Mouse (Mus musculus) hindbrain, embryonic 10.5 days (tissue): ENCODE data around the gene Cmtm6. TPM values are rescaled to one million over a fixed set of nuclear protein-coding genes. Genes with fewer than 3 reads are reported as not detected.
"Not testable (repeated sequence)": the region's sequence is repeated elsewhere in the genome, so short reads cannot be mapped to it uniquely, and the experiment has no call there.

Experiments
- DNase-seq: peaks from one replicate; pipeline ENCODE4 v3.0.0-alpha.2; 2017; ENCODE audit warnings: low spot score
- H3K27ac ChIP-seq: fragments of 300-500 bp; sonication (generic); 2 replicates; pipeline ENCODE4 v1.5.1; 2016; ENCODE audit warnings: mild to moderate bottlenecking, moderate library complexity
- H3K27me3 ChIP-seq: fragments of 300-500 bp; sonication (generic); 2 replicates; pipeline ENCODE4 v1.6.1; 2016; ENCODE audit warnings: mild to moderate bottlenecking; ENCODE audit not compliant: poor library complexity, insufficient read depth, severe bottlenecking
- H3K36me3 ChIP-seq: fragments of 300-500 bp; sonication (generic); 2 replicates; pipeline ENCODE4 v1.6.1; 2016; ENCODE audit warnings: mild to moderate bottlenecking, moderate library complexity
- H3K4me1 ChIP-seq: fragments of 300-500 bp; sonication (generic); replicated peaks from 2 replicates; pipeline ENCODE4 v1.6.1; 2016; ENCODE audit warnings: mild to moderate bottlenecking
- H3K4me3 ChIP-seq: fragments of 300-500 bp; sonication (generic); 2 replicates; pipeline ENCODE4 v1.5.1; 2016; ENCODE audit warnings: mild to moderate bottlenecking, moderate library complexity
- H3K9me3 ChIP-seq: fragments of 300-500 bp; sonication (generic); 2 replicates; pipeline ENCODE4 v1.6.1; 2016; ENCODE audit warnings: mild to moderate bottlenecking, moderate library complexity
- WGBS: fragments of 180-500 bp; shearing (Covaris S2); methylation state at CpG from one replicate; pipeline ENCODE4 v1.1.7; 2016; 5-methylcytosine and 5-hydroxymethylcytosine counted together
- polyA plus RNA-seq: library from polyadenylated mRNA; unstranded; fragments of >200 nt; fragmentation: Nextera tagmentation; extraction: Ambion mirVana; gene quantifications from 2 replicates; pipeline ENCODE4 v1.2.1, GENCODE M21; 2016

The Cmtm6 gene
- polyA plus RNA-seq, 1 experiment from 2014 or later: 23.8 TPM

GRCm38 (mm10) chr9:114699882-114700665 lies 30.8 kb upstream of the Cmtm6 start:
- H3K27me3 ChIP-seq: no peaks in the 10 kb centered on the region
- WGBS: 92% methylated on average over 15 of the region's 16 CpGs
- no peak overlapping the region for H3K4me3 ChIP-seq
- H3K9me3 ChIP-seq: no peaks in the 10 kb centered on the region
- H3K36me3 ChIP-seq: peaks cover 68% of the 10 kb centered on the region
- H3K27ac ChIP-seq: no peak overlapping the region
- H3K4me1 ChIP-seq: no peaks in the 10 kb centered on the region
- no peak for DNase-seq

- Histone ChIP-seq H3K4me1 (no peaks in the 10 kb centered on the region), H3K27me3 (no peaks in the 10 kb centered on the region), H3K27ac (no peak overlapping the region), H3K36me3 (peaks cover 72% of the 10 kb centered on the region), H3K9me3 (peaks cover 7% of the 10 kb centered on the region; the same call in 1 of the 2 replicates), H3K4me3 (no peak overlapping the region)
- no peak for DNase-seq
- WGBS: 89% methylated on average over 2 of the region's 2 CpGs
Observed at GRCm38 (mm10) chr9:114701031-114701430, 29.9 kb upstream of the Cmtm6 start.

GRCm38 (mm10) chr9:114701921-114702320 lies 29.0 kb upstream of the Cmtm6 start:
- Histone ChIP-seq H3K27me3 (no peaks in the 10 kb centered on the region), H3K4me3 (no peak overlapping the region), H3K4me1 (no peaks in the 10 kb centered on the region), H3K27ac (no peak overlapping the region), H3K9me3 (peaks cover 9% of the 10 kb centered on the region; the same call in 1 of the 2 replicates), H3K36me3 (peaks cover 78% of the 10 kb centered on the region)
- DNase-seq: no peak
- WGBS: 94% methylated on average over 4 of the region's 4 CpGs

GRCm38 (mm10) chr9:114707805-114708204 lies 23.1 kb upstream of the Cmtm6 start:
- Histone ChIP-seq H3K9me3 (peaks cover 9% of the 10 kb centered on the region; the same call in 1 of the 2 replicates), H3K4me1 (no peaks in the 10 kb centered on the region), H3K27me3 (no peaks in the 10 kb centered on the region), H3K27ac (no peak overlapping the region), H3K4me3 (no peak overlapping the region), H3K36me3 (peaks cover 93% of the 10 kb centered on the region)
- WGBS: 96% methylated on average over 4 of the region's 4 CpGs
- no peak for DNase-seq

- WGBS: 80% methylated on average over 7 of the region's 7 CpGs
- H3K36me3 ChIP-seq: peaks cover 98% of the 10 kb centered on the region
Observed at GRCm38 (mm10) chr9:114710345-114710744, 20.6 kb upstream of the Cmtm6 start.

GRCm38 (mm10) chr9:114713481-114713880 lies 17.4 kb upstream of the Cmtm6 start:
- Histone ChIP-seq H3K4me3 (no peak overlapping the region), H3K36me3 (peaks cover 98% of the 10 kb centered on the region), H3K4me1 (no peaks in the 10 kb centered on the region; the same call in 1 of the 2 replicates), H3K9me3 (no peaks in the 10 kb centered on the region), H3K27me3 (no peaks in the 10 kb centered on the region), H3K27ac (no peak overlapping the region)
- 90% methylated on average over 7 of the region's 7 CpGs for WGBS
- DNase-seq: no peak

More at GRCm38 (mm10) chr9:114710345-114710744, 20.6 kb upstream of the Cmtm6 start:
- peaks cover 9% of the 10 kb centered on the region; the same call in 1 of the 2 replicates for H3K9me3 ChIP-seq
- H3K27me3 ChIP-seq: no peaks in the 10 kb centered on the region
- no peak for DNase-seq
- H3K27ac ChIP-seq: no peak overlapping the region
- no peaks in the 10 kb centered on the region for H3K4me1 ChIP-seq
- no peak overlapping the region for H3K4me3 ChIP-seq

- no peak overlapping the region for H3K4me3 ChIP-seq
- 82% methylated on average over 18 of the region's 18 CpGs for WGBS
- H3K36me3 ChIP-seq: peaks cover 100% of the 10 kb centered on the region
- no peak overlapping the region; the same call in 1 of the 2 replicates for H3K27ac ChIP-seq
- H3K9me3 ChIP-seq: no peaks in the 10 kb centered on the region
- no peaks in the 10 kb centered on the region; the same call in 1 of the 2 replicates for H3K4me1 ChIP-seq
- no peaks in the 10 kb centered on the region for H3K27me3 ChIP-seq
- DNase-seq: peak; percentile 32
Observed at GRCm38 (mm10) chr9:114716677-114717331, 14.1 kb upstream of the Cmtm6 start.

- no peaks in the 10 kb centered on the region for H3K27me3 ChIP-seq
- WGBS: 11% methylated on average over 3 of the region's 3 CpGs
- peak; percentile 49 for DNase-seq
- H3K36me3 ChIP-seq: peaks cover 37% of the 10 kb centered on the region
- no peak overlapping the region for H3K4me3 ChIP-seq
- no peak overlapping the region for H3K27ac ChIP-seq
- H3K9me3 ChIP-seq: no peaks in the 10 kb centered on the region
- H3K4me1 ChIP-seq: peaks cover 15% of the 10 kb centered on the region
Observed at GRCm38 (mm10) chr9:114727315-114727714, 3.6 kb upstream of the Cmtm6 start.

GRCm38 (mm10) chr9:114728432-114728831 lies 2.5 kb upstream of the Cmtm6 start:
- not testable (repeated sequence) for H3K9me3 ChIP-seq, DNase-seq, H3K27ac ChIP-seq, H3K4me3 ChIP-seq, H3K27me3 ChIP-seq
- peaks cover 21% of the 10 kb centered on the region for H3K4me1 ChIP-seq
- WGBS: 63% methylated on average over 2 of the region's 2 CpGs
- peaks cover 26% of the 10 kb centered on the region for H3K36me3 ChIP-seq

- Histone ChIP-seq H3K27ac (no peak overlapping the region), H3K27me3 (no peaks in the 10 kb centered on the region), H3K4me3 (peak overlapping the region; percentile 90), H3K36me3 (peaks cover 9% of the 10 kb centered on the region), H3K9me3 (no peaks in the 10 kb centered on the region), H3K4me1 (peaks cover 25% of the 10 kb centered on the region)
- WGBS: 37% methylated on average over 29 of the region's 30 CpGs
- no peak for DNase-seq
Observed at GRCm38 (mm10) chr9:114729911-114730805, 758 bp upstream of the Cmtm6 start.

- Histone ChIP-seq H3K27me3 (no peaks in the 10 kb centered on the region), H3K4me1 (peaks cover 34% of the 10 kb centered on the region), H3K4me3 (peak overlapping the region; percentile 90), H3K27ac (no peak overlapping the region; the same call in 1 of the 2 replicates), H3K9me3 (no peaks in the 10 kb centered on the region), H3K36me3 (no peaks in the 10 kb centered on the region; the same call in 1 of the 2 replicates)
- 76% methylated on average over 12 of the region's 12 CpGs for WGBS
- DNase-seq: no peak
Observed at GRCm38 (mm10) chr9:114731871-114732682, 1.2 kb downstream of the Cmtm6 start.

GRCm38 (mm10) chr9:114733238-114733637 lies 2.3 kb downstream of the Cmtm6 start:
- no peaks in the 10 kb centered on the region for H3K9me3 ChIP-seq
- 89% methylated on average over 2 of the region's 2 CpGs for WGBS
- H3K4me3 ChIP-seq: no peak overlapping the region
- H3K27me3 ChIP-seq: no peaks in the 10 kb centered on the region
- H3K4me1 ChIP-seq: peaks cover 37% of the 10 kb centered on the region
- no peak overlapping the region for H3K27ac ChIP-seq
- DNase-seq: no peak
- H3K36me3 ChIP-seq: peaks cover 5% of the 10 kb centered on the region
